Mouse (Mus musculus) myocyte (in vitro differentiated cells): Measurements from ENCODE around the gene Timp2. TPM values are rescaled to one million over a fixed set of nuclear protein-coding genes. Genes with fewer than 3 reads are reported as not detected.

Experiments
- H3K27me3 ChIP-seq: one replicate; pipeline ENCODE4 v1.6.1; 2011; ENCODE audit not compliant: control insufficient read depth, insufficient read depth, insufficient read length
- H3K36me3 ChIP-seq: one replicate; pipeline ENCODE4 v1.6.1; 2011; ENCODE audit not compliant: control insufficient read depth, insufficient read depth
- H3K4me2 ChIP-seq: one replicate; pipeline ENCODE4 v1.6.1; 2011; ENCODE audit warnings: low read depth, control low read depth
- H3K4me3 ChIP-seq: one replicate; pipeline ENCODE4 v1.5.1; 2011; ENCODE audit warnings: mild to moderate bottlenecking, control low read depth, moderate library complexity
- H3K79me2 ChIP-seq: one replicate; pipeline ENCODE4 v1.6.1; 2011; ENCODE audit not compliant: control insufficient read depth, insufficient read depth
- H3ac ChIP-seq: one replicate; pipeline ENCODE4 v1.6.1; 2011; ENCODE audit not compliant: control insufficient read depth, insufficient read length
- CEBPB ChIP-seq: IDR thresholded peaks from 2 replicates; pipeline ENCODE4 v1.6.1; 2011; ENCODE audit warnings: mild to moderate bottlenecking, moderate library complexity; ENCODE audit not compliant: poor library complexity, insufficient read depth, severe bottlenecking
- E2F4 ChIP-seq: IDR thresholded peaks from one replicate; pipeline ENCODE4 v1.6.1; 2011; ENCODE audit warnings: mild to moderate bottlenecking, control low read depth, moderate library complexity; ENCODE audit not compliant: insufficient read depth
- MAX ChIP-seq: IDR thresholded peaks from one replicate; pipeline ENCODE4 v1.6.1; 2011; ENCODE audit warnings: low read depth, mild to moderate bottlenecking, control low read depth
- MYOD1 ChIP-seq, 3 experiments: IDR thresholded peaks; one replicate each; pipeline ENCODE4 v1.6.1; 2011; ENCODE audit warnings: control low read depth in 2 of 3, low read depth in 2 of 3, mild to moderate bottlenecking in 2 of 3, moderate library complexity in 1 of 3; ENCODE audit not compliant: insufficient read length in 2 of 3, control insufficient read depth in 1 of 3
- MYOG ChIP-seq, 3 experiments: IDR thresholded peaks; one replicate each; pipeline ENCODE4 v1.6.1; 2011; ENCODE audit warnings: control low read depth in 2 of 3, low read depth in 2 of 3, mild to moderate bottlenecking in 2 of 3; ENCODE audit not compliant: insufficient read length in 2 of 3, control insufficient read depth in 1 of 3, insufficient read depth in 1 of 3
- POLR2A ChIP-seq: IDR thresholded peaks from one replicate; pipeline ENCODE4 v1.6.1; 2011; ENCODE audit warnings: low read depth, mild to moderate bottlenecking, control low read depth, moderate library complexity; ENCODE audit not compliant: insufficient read length
- POLR2AphosphoS2 ChIP-seq: IDR thresholded peaks from one replicate; pipeline ENCODE4 v1.6.1; 2011; ENCODE audit warnings: low read depth, control low read depth; ENCODE audit not compliant: insufficient read length
- REST ChIP-seq: IDR thresholded peaks from one replicate; pipeline ENCODE4 v1.6.1; 2011; ENCODE audit warnings: mild to moderate bottlenecking, control low read depth, moderate library complexity; ENCODE audit not compliant: insufficient read depth, insufficient read length
- SRF ChIP-seq: IDR thresholded peaks from one replicate; pipeline ENCODE4 v1.6.1; 2011; ENCODE audit warnings: low read depth; ENCODE audit not compliant: control insufficient read depth, insufficient read length
- TCF12 ChIP-seq: IDR thresholded peaks from one replicate; pipeline ENCODE4 v1.6.1; 2011; ENCODE audit warnings: mild to moderate bottlenecking, control low read depth; ENCODE audit not compliant: poor library complexity, insufficient read depth, severe bottlenecking
- TCF3 ChIP-seq: IDR thresholded peaks from one replicate; pipeline ENCODE4 v1.6.1; 2011; ENCODE audit warnings: low read depth, control low read depth; ENCODE audit not compliant: insufficient read length
- USF1 ChIP-seq: IDR thresholded peaks from one replicate; pipeline ENCODE4 v1.6.1; 2011; ENCODE audit warnings: low read depth, mild to moderate bottlenecking, control low read depth, moderate library complexity
- polyA plus RNA-seq: library from polyadenylated mRNA; unstranded; fragments of >200 nt; fragmentation: generic; extraction: Trizol; gene quantifications from one replicate; pipeline ENCODE4 v1.2.1, GENCODE M21; 2012; ENCODE audit warnings: missing spikeins

The Timp2 gene
- polyA plus RNA-seq, 1 experiment: 321 TPM

- Histone ChIP-seq H3K4me2 (peak overlapping the region; percentile 73), H3ac (peak overlapping the region; percentile 79), H3K36me3 (peaks cover 20% of the 10 kb centered on the region), H3K79me2 (peaks cover 41% of the 10 kb centered on the region), H3K4me3 (peak overlapping the region; percentile 96), H3K27me3 (no peaks in the 10 kb centered on the region)
- TF ChIP-seq MYOG (IDR thresholded peaks at IDR 0.05; ENCODE audit: control insufficient read depth in 1 of 3, insufficient read depth in 1 of 3, insufficient read length in 2 of 3, low read depth in 2 of 3): peak in 1 of 3 experiments; percentile 32
- TF ChIP-seq MAX: no peak
- TF ChIP-seq SRF: no peak
- no peak for TF ChIP-seq TCF12
- no peak for TF ChIP-seq POLR2AphosphoS2
- 0 out of 2 replicates have a peak, but pooled peaks have one; percentile 40 for TF ChIP-seq CEBPB
- TF ChIP-seq E2F4: no peak
- no peak for TF ChIP-seq POLR2A
Observed at GRCm38 (mm10) chr11:118289562-118289961, 66.0 kb downstream of the Timp2 start.

- Histone ChIP-seq H3K4me2 (peak overlapping the region; percentile 73), H3K27me3 (no peaks in the 10 kb centered on the region), H3K36me3 (peaks cover 22% of the 10 kb centered on the region), H3ac (peak overlapping the region; percentile 79), H3K79me2 (peaks cover 41% of the 10 kb centered on the region), H3K4me3 (peak overlapping the region; percentile 96)
- TF ChIP-seq POLR2AphosphoS2 (no peak), REST (no peak), USF1 (peak; percentile 36), E2F4 (no peak), POLR2A (peak; percentile 23), MYOG (IDR thresholded peaks at IDR 0.05; ENCODE audit: control insufficient read depth in 1 of 3, insufficient read depth in 1 of 3, insufficient read length in 2 of 3, low read depth in 2 of 3) (no peak), TCF12 (no peak)
Observed at GRCm38 (mm10) chr11:118289037-118289511, 66.5 kb downstream of the Timp2 start.

GRCm38 (mm10) chr11:118287573-118287972 lies 68.0 kb downstream of the Timp2 start:
- TF ChIP-seq TCF12 (no peak), POLR2A (no peak), USF1 (no peak), MAX (no peak), CEBPB (no peak), REST (no peak), MYOG (IDR thresholded peaks at IDR 0.05; ENCODE audit: control insufficient read depth in 1 of 3, insufficient read depth in 1 of 3, insufficient read length in 2 of 3, low read depth in 2 of 3) (no peak), POLR2AphosphoS2 (no peak), TCF3 (no peak), SRF (no peak), MYOD1 (IDR thresholded peaks at IDR 0.05; ENCODE audit: control insufficient read depth in 1 of 3, insufficient read length in 2 of 3, low read depth in 2 of 3) (no peak), E2F4 (no peak)
- peaks cover 41% of the 10 kb centered on the region for H3K79me2 ChIP-seq
- no peak overlapping the region for H3K4me2 ChIP-seq
- no peak overlapping the region for H3ac ChIP-seq
- no peaks in the 10 kb centered on the region for H3K27me3 ChIP-seq
- H3K36me3 ChIP-seq: peaks cover 35% of the 10 kb centered on the region
- H3K4me3 ChIP-seq: no peak overlapping the region

GRCm38 (mm10) chr11:118286434-118286833 lies 69.1 kb downstream of the Timp2 start:
- no peak overlapping the region for H3K4me2 ChIP-seq
- no peak overlapping the region for H3K4me3 ChIP-seq
- H3K27me3 ChIP-seq: no peaks in the 10 kb centered on the region
- peaks cover 46% of the 10 kb centered on the region for H3K36me3 ChIP-seq
- peaks cover 41% of the 10 kb centered on the region for H3K79me2 ChIP-seq
- no peak overlapping the region for H3ac ChIP-seq
- no peak for TF ChIP-seq TCF12

GRCm38 (mm10) chr11:118285791-118286190 lies 69.7 kb downstream of the Timp2 start:
- Histone ChIP-seq H3K4me2 (no peak overlapping the region), H3K4me3 (no peak overlapping the region), H3K27me3 (no peaks in the 10 kb centered on the region), H3K79me2 (peaks cover 41% of the 10 kb centered on the region), H3ac (no peak overlapping the region), H3K36me3 (peaks cover 46% of the 10 kb centered on the region)
- TF ChIP-seq REST (no peak), E2F4 (no peak), CEBPB (no peak), TCF3 (no peak), USF1 (no peak), POLR2AphosphoS2 (no peak), TCF12 (no peak), MAX (no peak), MYOG (IDR thresholded peaks at IDR 0.05; ENCODE audit: control insufficient read depth in 1 of 3, insufficient read depth in 1 of 3, insufficient read length in 2 of 3, low read depth in 2 of 3) (no peak), MYOD1 (IDR thresholded peaks at IDR 0.05; ENCODE audit: control insufficient read depth in 1 of 3, insufficient read length in 2 of 3, low read depth in 2 of 3) (no peak), POLR2A (no peak), SRF (no peak)

- Histone ChIP-seq H3K79me2 (peaks cover 3% of the 10 kb centered on the region), H3K27me3 (no peaks in the 10 kb centered on the region), H3K4me3 (no peak overlapping the region), H3ac (no peak overlapping the region), H3K4me2 (no peak overlapping the region), H3K36me3 (peaks cover 61% of the 10 kb centered on the region)
- TF ChIP-seq TCF12: no peak
- peak; percentile 11 for TF ChIP-seq POLR2A
- TF ChIP-seq CEBPB: no peak
Observed at GRCm38 (mm10) chr11:118280218-118280617, 75.3 kb downstream of the Timp2 start.
